Mouse (Mus musculus): Measurements from ENCODE around the gene Spaca9. TPM values are rescaled to one million over a fixed set of nuclear protein-coding genes. Genes with fewer than 3 reads are reported as not detected.

Spaca9 gene
- polyA plus RNA-seq, 1 experiment from 2014 or later = 3.0 TPM

- DNase-seq (ENCODE audit: low spot score, missing footprints) (no peak), ATAC-seq (ENCODE audit: low FRiP score) (no peak)
- H3K9me3 ChIP-seq (ENCODE audit: control insufficient read depth, low read length) = no peaks in the 10 kb centered on the region
Observed at GRCm38 (mm10) chr2:28685895-28686294, 13.6 kb downstream of the Spaca9 start.

GRCm38 (mm10) chr2:28681718-28682117 lies 17.8 kb downstream of the Spaca9 start:
- Histone ChIP-seq H3K9me3 (ENCODE audit: control insufficient read depth, low read length) (no peaks in the 10 kb centered on the region), H3K36me3 (ENCODE audit: control insufficient read depth, insufficient read depth, low read length) (peaks cover 8% of the 10 kb centered on the region; the same call in 1 of the 2 replicates), H3K4me2 (no peak overlapping the region), H3K4me1 (ENCODE audit: control insufficient read depth, insufficient read depth, low read length) (no peaks in the 10 kb centered on the region), H3K9ac (ENCODE audit: low read length) (no peak overlapping the region), H3K27me3 (ENCODE audit: control insufficient read depth, insufficient read depth, low read length) (no peaks in the 10 kb centered on the region), H3K4me3 (ENCODE audit: low read depth, low read length) (no peak overlapping the region), H3K27ac (ENCODE audit: low read depth, low read length) (no peak overlapping the region)
- 95% methylated on average over 4 of the region's 4 CpGs for WGBS
- DNase-seq (ENCODE audit: low spot score, missing footprints) (no peak), ATAC-seq (ENCODE audit: low FRiP score) (no peak)

More at GRCm38 (mm10) chr2:28685895-28686294, 13.6 kb downstream of the Spaca9 start:
- no peaks in the 10 kb centered on the region for H3K27me3 ChIP-seq (ENCODE audit: control insufficient read depth, insufficient read depth, low read length)
- peaks cover 7% of the 10 kb centered on the region; the same call in 1 of the 2 replicates for H3K36me3 ChIP-seq (ENCODE audit: control insufficient read depth, insufficient read depth, low read length)
- no peak overlapping the region for H3K4me3 ChIP-seq (ENCODE audit: low read depth, low read length)
- H3K4me2 ChIP-seq = no peak overlapping the region
- H3K9ac ChIP-seq (ENCODE audit: low read length) = no peak overlapping the region
- H3K4me1 ChIP-seq (ENCODE audit: control insufficient read depth, insufficient read depth, low read length) = no peaks in the 10 kb centered on the region
- 87% methylated on average over 7 of the region's 7 CpGs for WGBS
- H3K27ac ChIP-seq (ENCODE audit: low read depth, low read length) = no peak overlapping the region

GRCm38 (mm10) chr2:28680710-28681109 lies 18.8 kb downstream of the Spaca9 start:
- Histone ChIP-seq H3K9me3 (ENCODE audit: control insufficient read depth, low read length) (no peaks in the 10 kb centered on the region), H3K27me3 (ENCODE audit: control insufficient read depth, insufficient read depth, low read length) (no peaks in the 10 kb centered on the region), H3K4me1 (ENCODE audit: control insufficient read depth, insufficient read depth, low read length) (no peaks in the 10 kb centered on the region), H3K36me3 (ENCODE audit: control insufficient read depth, insufficient read depth, low read length) (peaks cover 13% of the 10 kb centered on the region; the same call in 1 of the 2 replicates), H3K27ac (ENCODE audit: low read depth, low read length) (no peak overlapping the region), H3K4me2 (no peak overlapping the region), H3K9ac (ENCODE audit: low read length) (no peak overlapping the region), H3K4me3 (ENCODE audit: low read depth, low read length) (no peak overlapping the region)
- 31% methylated on average over 4 of the region's 4 CpGs for WGBS
- no peak for ATAC-seq (ENCODE audit: low FRiP score)
- peak; percentile 89 for DNase-seq (ENCODE audit: low spot score, missing footprints)

GRCm38 (mm10) chr2:28676005-28676404 lies 23.5 kb downstream of the Spaca9 start:
- H3K27me3 ChIP-seq (ENCODE audit: control insufficient read depth, insufficient read depth, low read length) = no peaks in the 10 kb centered on the region
- no peaks in the 10 kb centered on the region for H3K4me1 ChIP-seq (ENCODE audit: control insufficient read depth, insufficient read depth, low read length)
- no peak overlapping the region for H3K27ac ChIP-seq (ENCODE audit: low read depth, low read length)
- H3K9me3 ChIP-seq (ENCODE audit: control insufficient read depth, low read length) = no peaks in the 10 kb centered on the region
- DNase-seq (ENCODE audit: low spot score, missing footprints) (no peak), ATAC-seq (ENCODE audit: low FRiP score) (no peak)
- no peak overlapping the region for H3K4me3 ChIP-seq (ENCODE audit: low read depth, low read length)
- 95% methylated on average over 8 of the region's 8 CpGs for WGBS
- no peak overlapping the region for H3K4me2 ChIP-seq
- peaks cover 25% of the 10 kb centered on the region for H3K36me3 ChIP-seq (ENCODE audit: control insufficient read depth, insufficient read depth, low read length)
- no peak overlapping the region for H3K9ac ChIP-seq (ENCODE audit: low read length)

GRCm38 (mm10) chr2:28671438-28671837 lies 28.1 kb downstream of the Spaca9 start:
- Histone ChIP-seq H3K36me3 (ENCODE audit: control insufficient read depth, insufficient read depth, low read length) (peaks cover 22% of the 10 kb centered on the region), H3K4me3 (ENCODE audit: low read depth, low read length) (no peak overlapping the region), H3K9me3 (ENCODE audit: control insufficient read depth, low read length) (no peaks in the 10 kb centered on the region), H3K4me2 (no peak overlapping the region), H3K27ac (ENCODE audit: low read depth, low read length) (no peak overlapping the region), H3K9ac (ENCODE audit: low read length) (no peak overlapping the region), H3K27me3 (ENCODE audit: control insufficient read depth, insufficient read depth, low read length) (no peaks in the 10 kb centered on the region), H3K4me1 (ENCODE audit: control insufficient read depth, insufficient read depth, low read length) (no peaks in the 10 kb centered on the region)
- WGBS = 91% methylated on average over 2 of the region's 2 CpGs
- no peak for DNase-seq (ENCODE audit: low spot score, missing footprints)
- ATAC-seq (ENCODE audit: low FRiP score) = no peak

GRCm38 (mm10) chr2:28665818-28666217 lies 33.7 kb downstream of the Spaca9 start:
- ATAC-seq (ENCODE audit: low FRiP score) = no peak
- H3K27ac ChIP-seq (ENCODE audit: low read depth, low read length) = no peak overlapping the region

GRCm38 (mm10) chr2:28662891-28663290 lies 36.6 kb downstream of the Spaca9 start:
- WGBS = 94% methylated on average over 3 of the region's 3 CpGs
- no peak overlapping the region for H3K4me2 ChIP-seq
- no peak for DNase-seq (ENCODE audit: low spot score, missing footprints)
- no peaks in the 10 kb centered on the region for H3K27me3 ChIP-seq (ENCODE audit: control insufficient read depth, insufficient read depth, low read length)
- H3K36me3 ChIP-seq (ENCODE audit: control insufficient read depth, insufficient read depth, low read length) = peaks cover 10% of the 10 kb centered on the region; the same call in 1 of the 2 replicates
- no peak overlapping the region for H3K9ac ChIP-seq (ENCODE audit: low read length)
- H3K4me1 ChIP-seq (ENCODE audit: control insufficient read depth, insufficient read depth, low read length) = no peaks in the 10 kb centered on the region
- no peak for ATAC-seq (ENCODE audit: low FRiP score)
- H3K4me3 ChIP-seq (ENCODE audit: low read depth, low read length) = no peak overlapping the region
- H3K9me3 ChIP-seq (ENCODE audit: control insufficient read depth, low read length) = no peaks in the 10 kb centered on the region
- no peak overlapping the region for H3K27ac ChIP-seq (ENCODE audit: low read depth, low read length)

More at GRCm38 (mm10) chr2:28665818-28666217, 33.7 kb downstream of the Spaca9 start:
- no peak overlapping the region for H3K4me2 ChIP-seq
- no peaks in the 10 kb centered on the region for H3K4me1 ChIP-seq (ENCODE audit: control insufficient read depth, insufficient read depth, low read length)
- WGBS = 89% methylated on average over 3 of the region's 3 CpGs
- H3K9me3 ChIP-seq (ENCODE audit: control insufficient read depth, low read length) = no peaks in the 10 kb centered on the region
- no peak overlapping the region for H3K9ac ChIP-seq (ENCODE audit: low read length)
- 0 out of 2 replicates have a peak, but pooled peaks cover 3% of the 10 kb centered on the region for H3K36me3 ChIP-seq (ENCODE audit: control insufficient read depth, insufficient read depth, low read length)
- DNase-seq (ENCODE audit: low spot score, missing footprints) = no peak
- no peak overlapping the region for H3K4me3 ChIP-seq (ENCODE audit: low read depth, low read length)
- H3K27me3 ChIP-seq (ENCODE audit: control insufficient read depth, insufficient read depth, low read length) = no peaks in the 10 kb centered on the region

- ATAC-seq (ENCODE audit: low FRiP score) = no peak
- Histone ChIP-seq H3K4me2 (no peak overlapping the region), H3K27ac (ENCODE audit: low read depth, low read length) (no peak overlapping the region), H3K36me3 (ENCODE audit: control insufficient read depth, insufficient read depth, low read length) (peaks cover 7% of the 10 kb centered on the region; the same call in 1 of the 2 replicates), H3K4me1 (ENCODE audit: control insufficient read depth, insufficient read depth, low read length) (no peaks in the 10 kb centered on the region), H3K9ac (ENCODE audit: low read length) (no peak overlapping the region), H3K9me3 (ENCODE audit: control insufficient read depth, low read length) (no peaks in the 10 kb centered on the region), H3K27me3 (ENCODE audit: control insufficient read depth, insufficient read depth, low read length) (no peaks in the 10 kb centered on the region), H3K4me3 (ENCODE audit: low read depth, low read length) (no peak overlapping the region)
- WGBS = 83% methylated on average over 8 of the region's 8 CpGs
- DNase-seq (ENCODE audit: low spot score, missing footprints) = no peak
Observed at GRCm38 (mm10) chr2:28656216-28656615, 43.3 kb downstream of the Spaca9 start.

- 56% methylated on average over 2 of the region's 2 CpGs for WGBS
Observed at GRCm38 (mm10) chr2:28654295-28654694, 45.2 kb downstream of the Spaca9 start.

More at GRCm38 (mm10) chr2:28654295-28654694, 45.2 kb downstream of the Spaca9 start:
- Histone ChIP-seq H3K9ac (ENCODE audit: low read length) (no peak overlapping the region), H3K27me3 (ENCODE audit: control insufficient read depth, insufficient read depth, low read length) (no peaks in the 10 kb centered on the region), H3K27ac (ENCODE audit: low read depth, low read length) (no peak overlapping the region), H3K36me3 (ENCODE audit: control insufficient read depth, insufficient read depth, low read length) (peaks cover 4% of the 10 kb centered on the region; the same call in 1 of the 2 replicates), H3K4me3 (ENCODE audit: low read depth, low read length) (no peak overlapping the region), H3K4me2 (no peak overlapping the region), H3K4me1 (ENCODE audit: control insufficient read depth, insufficient read depth, low read length) (no peaks in the 10 kb centered on the region), H3K9me3 (ENCODE audit: control insufficient read depth, low read length) (no peaks in the 10 kb centered on the region)
- DNase-seq (ENCODE audit: low spot score, missing footprints) = no peak
- no peak for ATAC-seq (ENCODE audit: low FRiP score)

Measured in midbrain, embryonic 11.5 days (tissue).